Mouse (Mus musculus): Measurements from ENCODE around the gene Morn5. TPM values are rescaled to one million over a fixed set of nuclear protein-coding genes. Genes with fewer than 3 reads are reported as not detected.

The Morn5 gene
- total and polyA plus RNA-seq, 2 experiments from 2014 or later, result 1.0 to 4.4 TPM

DNA sequence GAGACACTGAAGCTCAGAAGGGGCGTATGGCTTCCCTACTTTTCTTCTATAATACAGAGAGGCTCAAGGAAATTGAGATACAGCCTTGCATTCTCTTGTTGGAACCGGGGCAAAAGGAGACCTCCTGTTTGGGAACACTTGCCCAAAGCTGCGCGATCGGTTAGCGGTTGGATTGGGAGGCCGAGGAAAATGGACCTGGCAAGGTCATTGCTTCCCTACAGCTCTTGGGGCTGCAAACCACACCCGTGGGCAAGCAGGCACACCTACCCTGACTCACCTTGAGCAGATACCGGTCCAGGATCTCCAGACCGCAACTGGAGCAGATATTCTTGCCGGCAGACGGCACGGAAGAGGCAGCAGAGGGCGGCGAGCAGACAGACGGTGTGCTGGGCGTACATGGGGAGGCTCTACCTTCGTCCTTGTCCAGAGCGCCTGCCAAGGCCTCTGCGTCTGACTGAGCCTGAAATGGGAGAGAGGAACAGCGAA lies 53.9 kb downstream of the Morn5 start:
- Histone ChIP-seq H3K36me3 (ENCODE audit: insufficient read depth) (no peaks in the 10 kb centered on the region), H3K4me3 (ENCODE audit: low read depth, low read length) (peak overlapping the region; percentile 41), H3K27me3 (ENCODE audit: insufficient read depth, low read length) (peaks cover 80% of the 10 kb centered on the region), H3K4me2 (ENCODE audit: low read depth) (peak overlapping the region; percentile 55), H3K9me3 (ENCODE audit: low read length) (no peaks in the 10 kb centered on the region), H3K27ac (ENCODE audit: low read depth, low read length) (peak overlapping the region; percentile 74; the same call in 1 of the 2 replicates), H3K4me1 (ENCODE audit: insufficient read depth) (peaks cover 3% of the 10 kb centered on the region; the same call in 1 of the 2 replicates), H3K9ac (peak overlapping the region; percentile 40)
- TF ChIP-seq CTCF (IDR thresholded peaks at IDR 0.05; ENCODE audit: low read depth), result no peak
- ATAC-seq (no peak), DNase-seq (no peak)
- 3% methylated on average over 21 of the region's 21 CpGs for WGBS

DNA sequence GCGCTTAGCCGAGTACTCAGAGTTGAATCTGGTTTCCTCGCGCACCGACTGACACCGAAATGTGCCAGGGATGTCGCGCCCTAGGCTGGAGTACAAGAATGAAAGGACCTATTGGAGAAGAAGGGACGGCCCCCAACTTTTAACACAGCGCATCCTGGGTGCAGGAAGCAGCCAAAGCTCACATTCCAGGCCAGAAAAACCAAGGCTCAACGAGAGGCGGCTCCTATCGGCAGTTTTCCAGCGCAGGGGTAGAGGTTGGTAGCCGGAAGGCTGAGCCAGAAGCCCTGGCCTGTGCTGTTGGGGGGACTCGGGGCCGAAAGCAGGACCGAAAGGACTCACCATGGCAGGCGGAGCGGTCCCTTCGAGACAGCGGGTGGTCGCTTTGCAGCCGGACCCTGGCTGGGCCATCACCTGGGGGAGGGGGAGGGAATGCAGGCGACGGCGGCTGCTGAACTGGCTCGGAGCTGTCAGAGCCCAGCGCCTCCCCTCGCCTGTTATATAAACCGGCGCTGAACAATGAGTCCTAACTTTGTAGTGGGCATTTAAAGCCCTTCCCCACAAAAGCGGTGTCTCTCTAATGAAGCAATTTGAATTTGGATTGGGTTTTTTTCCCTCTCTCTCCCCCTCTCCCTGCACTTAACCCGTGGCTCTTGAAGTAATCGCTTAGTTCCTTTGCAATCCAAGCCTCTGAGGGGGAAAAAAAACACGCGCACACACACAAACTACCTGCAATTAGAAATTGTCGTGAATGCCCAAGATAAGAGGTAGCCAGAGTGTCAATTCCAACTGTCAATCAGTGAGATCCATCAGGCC lies 54.5 kb downstream of the Morn5 start:
- peak; percentile 19; the same call in 1 of the 2 replicates for ATAC-seq
- WGBS, result 1% methylated on average over 38 of the region's 38 CpGs
- H3K27ac ChIP-seq (ENCODE audit: low read depth, low read length), result peak overlapping the region; percentile 74

DNA sequence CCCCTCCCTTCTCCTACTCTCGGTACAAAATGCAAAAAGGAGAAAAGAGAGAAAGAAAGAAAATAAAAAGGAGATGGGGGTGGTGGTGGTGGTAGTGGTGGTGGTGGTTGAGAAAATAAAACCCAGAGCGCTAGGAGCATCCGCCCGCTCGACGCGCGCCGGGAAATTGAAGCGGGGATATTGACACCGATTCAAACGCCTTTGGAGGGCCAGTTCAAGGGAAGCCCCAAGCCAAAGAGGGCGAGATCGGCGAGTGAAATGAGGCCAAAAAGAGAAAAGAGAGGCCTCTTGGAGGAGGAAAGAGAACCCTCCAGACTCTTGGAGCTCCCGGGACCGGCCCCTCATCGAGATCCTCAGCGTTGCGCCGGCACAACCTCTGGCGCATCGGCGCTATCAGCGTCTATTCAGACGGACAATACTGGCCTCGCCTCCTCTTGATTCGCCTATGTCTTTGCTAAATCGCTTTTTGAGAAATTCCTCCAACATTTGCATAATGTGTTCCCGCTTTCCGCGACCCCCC lies 55.2 kb downstream of the Morn5 start:
- no peaks in the 10 kb centered on the region for H3K36me3 ChIP-seq (ENCODE audit: insufficient read depth)
- H3K9ac ChIP-seq, result peak overlapping the region; percentile 40
- H3K4me3 ChIP-seq (ENCODE audit: low read depth, low read length), result peak overlapping the region; percentile 41
- H3K4me2 ChIP-seq (ENCODE audit: low read depth), result peak overlapping the region; percentile 55
- DNase-seq (peak; percentile 46), ATAC-seq (peak; percentile 33; the same call in 1 of the 2 replicates)
- peak overlapping the region; percentile 74 for H3K27ac ChIP-seq (ENCODE audit: low read depth, low read length)
- no peak for TF ChIP-seq CTCF (IDR thresholded peaks at IDR 0.05; ENCODE audit: low read depth)
- no peaks in the 10 kb centered on the region for H3K9me3 ChIP-seq (ENCODE audit: low read length)
- peaks cover 77% of the 10 kb centered on the region for H3K27me3 ChIP-seq (ENCODE audit: insufficient read depth, low read length)
- H3K4me1 ChIP-seq (ENCODE audit: insufficient read depth), result peaks cover 3% of the 10 kb centered on the region; the same call in 1 of the 2 replicates
- WGBS, result 2% methylated on average over 32 of the region's 32 CpGs

More for the DNA sequence above, 54.5 kb downstream of the Morn5 start:
- H3K4me2 ChIP-seq (ENCODE audit: low read depth), result peak overlapping the region; percentile 55
- H3K27me3 ChIP-seq (ENCODE audit: insufficient read depth, low read length), result peaks cover 79% of the 10 kb centered on the region
- DNase-seq, result peak; percentile 46
- no peak for TF ChIP-seq CTCF (IDR thresholded peaks at IDR 0.05; ENCODE audit: low read depth)
- H3K9ac ChIP-seq, result peak overlapping the region; percentile 40
- no peaks in the 10 kb centered on the region for H3K9me3 ChIP-seq (ENCODE audit: low read length)
- H3K4me3 ChIP-seq (ENCODE audit: low read depth, low read length), result peak overlapping the region; percentile 41
- no peaks in the 10 kb centered on the region for H3K36me3 ChIP-seq (ENCODE audit: insufficient read depth)
- peaks cover 3% of the 10 kb centered on the region; the same call in 1 of the 2 replicates for H3K4me1 ChIP-seq (ENCODE audit: insufficient read depth)

DNA sequence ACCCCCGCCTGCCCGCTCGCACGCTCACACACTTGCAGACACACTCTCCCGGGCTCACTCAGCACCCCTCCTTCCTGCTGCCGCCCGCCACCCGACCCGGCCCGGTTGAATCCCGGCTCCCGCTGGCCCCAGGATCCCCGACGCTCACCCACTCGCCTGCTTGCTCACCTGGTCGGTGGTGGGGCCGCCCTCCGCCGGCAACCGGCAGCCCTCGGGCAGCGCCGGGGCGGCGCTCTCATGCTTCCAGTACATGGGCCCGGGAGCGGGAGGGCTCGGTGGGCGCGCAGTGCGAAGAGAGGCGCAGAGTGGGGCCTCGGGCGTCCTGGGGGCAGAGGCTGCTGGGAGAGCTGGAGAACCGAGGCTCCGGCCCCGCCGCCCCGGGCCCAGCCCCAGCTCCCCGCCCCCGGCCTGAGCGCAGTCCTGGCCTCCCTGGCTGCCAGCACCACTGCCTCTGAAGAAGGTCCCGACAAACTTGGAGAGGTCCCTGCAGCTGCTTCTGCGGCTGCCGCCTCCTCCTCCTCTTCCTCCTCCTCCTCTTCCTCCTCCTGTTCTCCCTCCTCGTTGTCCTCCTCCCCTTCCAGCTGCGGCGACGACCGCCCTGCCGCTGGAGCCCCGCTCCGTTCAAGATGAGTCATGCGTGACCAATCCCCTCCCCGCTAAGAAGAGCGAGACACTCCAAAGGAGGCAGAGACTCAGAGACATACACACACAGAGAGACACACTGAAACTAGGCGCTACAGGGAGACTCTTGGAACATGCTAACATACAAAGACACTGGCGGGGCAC lies 55.9 kb downstream of the Morn5 start, which contains the start of gene Lhx6:
TSS of gene Lhx6 (minus strand) at position 453 of the 786 bp plus-strand sequence.
- ATAC-seq (peak; percentile 40), DNase-seq (no peak)
- Histone ChIP-seq H3K4me1 (ENCODE audit: insufficient read depth) (peaks cover 3% of the 10 kb centered on the region; the same call in 1 of the 2 replicates), H3K27me3 (ENCODE audit: insufficient read depth, low read length) (peaks cover 76% of the 10 kb centered on the region), H3K9me3 (ENCODE audit: low read length) (no peaks in the 10 kb centered on the region), H3K4me3 (ENCODE audit: low read depth, low read length) (peak within 1 kb of the TSS; percentile 41), H3K4me2 (ENCODE audit: low read depth) (peak within 1 kb of the TSS; percentile 55), H3K27ac (ENCODE audit: low read depth, low read length) (peak within 1 kb of the TSS; percentile 74), H3K9ac (peak within 1 kb of the TSS; percentile 40), H3K36me3 (ENCODE audit: insufficient read depth) (no peaks in the 10 kb centered on the region)
- under 1% methylated on average over 54 of the region's 58 CpGs for WGBS
- TF ChIP-seq CTCF (IDR thresholded peaks at IDR 0.05; ENCODE audit: low read depth), result no peak

DNA sequence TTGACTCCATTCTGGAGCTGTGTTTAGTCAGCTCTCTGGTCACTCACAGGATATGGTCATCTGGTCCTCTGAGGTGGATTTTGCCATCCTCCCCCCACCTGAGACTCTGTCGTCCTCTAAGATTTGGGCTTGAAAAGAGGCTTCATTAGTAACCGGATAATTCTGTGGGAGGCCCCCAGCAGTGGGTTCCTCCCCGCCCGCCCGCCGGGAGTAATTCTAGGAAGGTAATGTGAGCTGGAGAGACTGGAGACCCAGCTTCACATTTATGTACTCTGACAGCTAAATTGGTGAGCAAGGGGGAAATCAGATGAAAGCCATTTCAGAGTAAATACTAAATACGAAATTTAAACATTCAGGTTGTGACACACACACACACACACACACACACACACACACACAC lies 59.4 kb downstream of the Morn5 start:
- TF ChIP-seq CTCF (IDR thresholded peaks at IDR 0.05; ENCODE audit: low read depth), result no peak
- ATAC-seq (no peak), DNase-seq (no peak)
- H3K27ac ChIP-seq (ENCODE audit: low read depth, low read length), result no peak overlapping the region
- no peak overlapping the region for H3K9ac ChIP-seq
- H3K27me3 ChIP-seq (ENCODE audit: insufficient read depth, low read length), result peaks cover 49% of the 10 kb centered on the region
- WGBS, result 8% methylated on average over 7 of the region's 7 CpGs
- H3K4me3 ChIP-seq (ENCODE audit: low read depth, low read length), result no peak overlapping the region
- no peak overlapping the region for H3K4me2 ChIP-seq (ENCODE audit: low read depth)
- no peaks in the 10 kb centered on the region for H3K9me3 ChIP-seq (ENCODE audit: low read length)
- H3K36me3 ChIP-seq (ENCODE audit: insufficient read depth), result no peaks in the 10 kb centered on the region
- peaks cover under 1% of the 10 kb centered on the region; the same call in 1 of the 2 replicates for H3K4me1 ChIP-seq (ENCODE audit: insufficient read depth)

DNA sequence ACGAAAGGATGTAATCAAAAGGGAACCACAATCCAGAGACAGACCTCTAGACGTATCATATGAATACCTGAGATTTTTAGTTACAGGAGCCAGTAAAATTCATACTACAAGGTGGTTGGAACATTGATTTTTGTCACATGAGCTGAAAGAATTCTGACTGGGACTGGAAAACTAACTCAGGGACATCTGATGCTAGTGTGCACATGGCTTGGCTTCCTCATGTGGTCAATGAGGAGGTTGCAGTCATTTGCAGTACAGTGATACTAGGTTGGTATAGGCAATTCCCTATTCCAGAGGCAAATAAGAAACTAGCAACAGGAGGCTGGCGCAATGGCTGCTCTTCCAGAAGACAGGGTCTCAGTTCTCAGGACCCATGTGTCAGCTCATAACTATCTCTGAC lies 63.4 kb downstream of the Morn5 start:
- H3K27ac ChIP-seq (ENCODE audit: low read depth, low read length), result no peak overlapping the region
- H3K9me3 ChIP-seq (ENCODE audit: low read length), result no peaks in the 10 kb centered on the region
- peaks cover 19% of the 10 kb centered on the region for H3K27me3 ChIP-seq (ENCODE audit: insufficient read depth, low read length)
- H3K36me3 ChIP-seq (ENCODE audit: insufficient read depth), result peaks cover 21% of the 10 kb centered on the region
- peak; percentile 35; the same call in 1 of the 2 replicates for TF ChIP-seq CTCF (IDR thresholded peaks at IDR 0.05; ENCODE audit: low read depth)
- no peak for DNase-seq
- H3K4me3 ChIP-seq (ENCODE audit: low read depth, low read length), result no peak overlapping the region
- no peaks in the 10 kb centered on the region for H3K4me1 ChIP-seq (ENCODE audit: insufficient read depth)
- ATAC-seq, result no peak
- H3K4me2 ChIP-seq (ENCODE audit: low read depth), result no peak overlapping the region
- 80% methylated on average over 3 of the region's 3 CpGs for WGBS
- no peak overlapping the region for H3K9ac ChIP-seq
